Mouse (Mus musculus) liver, embryonic 16.5 days (tissue): ENCODE data around the gene Slain2. TPM values are rescaled to one million over a fixed set of nuclear protein-coding genes. Genes with fewer than 3 reads are reported as not detected.
A peak's percentile ranks its signal among the peaks of the same experiment; 100 is the strongest.
"Not testable (repeated sequence)": the region's sequence is repeated elsewhere in the genome, so short reads cannot be mapped to it uniquely, and the experiment has no call there.

ENCODE experiments used
- ATAC-seq: fragments of 200-750 bp; cut with Nextera tagmentation; 2 replicates; pipeline ENCODE4 v1.8.0; 2017; ENCODE audit warnings: low read depth, mild to moderate bottlenecking, moderate number of reproducible peaks, moderate library complexity
- H3K27ac ChIP-seq: fragments of 300-500 bp; sonication (generic); 2 replicates; pipeline ENCODE4 v1.5.1; 2014; ENCODE audit warnings: mild to moderate bottlenecking, low read length
- H3K27me3 ChIP-seq: fragments of 300-500 bp; sonication (generic); 2 replicates; pipeline ENCODE4 v1.6.1; 2014; ENCODE audit warnings: low read depth, low read length, mixed read lengths; ENCODE audit not compliant: control insufficient read depth, insufficient read depth
- H3K36me3 ChIP-seq: fragments of 300-500 bp; sonication (generic); 2 replicates; pipeline ENCODE4 v1.6.1; 2014; ENCODE audit warnings: mild to moderate bottlenecking; ENCODE audit not compliant: control insufficient read depth, insufficient read depth
- H3K4me1 ChIP-seq: fragments of 300-500 bp; sonication (generic); 2 replicates; pipeline ENCODE4 v1.6.1; 2014; ENCODE audit warnings: low read depth, low read length, mixed read lengths; ENCODE audit not compliant: control insufficient read depth
- H3K4me2 ChIP-seq: fragments of 300-500 bp; sonication (generic); 2 replicates; pipeline ENCODE4 v1.6.1; 2014; ENCODE audit warnings: low read depth, low read length, mixed read lengths
- H3K4me3 ChIP-seq: fragments of 300-500 bp; sonication (generic); 2 replicates; pipeline ENCODE4 v1.5.1; 2014; ENCODE audit warnings: low read depth, mild to moderate bottlenecking, low read length
- H3K9ac ChIP-seq: fragments of 300-500 bp; sonication (generic); 2 replicates; pipeline ENCODE4 v1.6.1; 2014; ENCODE audit warnings: low read depth, low read length
- H3K9me3 ChIP-seq: fragments of 300-500 bp; sonication (generic); replicated peaks from 2 replicates; pipeline ENCODE4 v1.6.1; 2016; ENCODE audit warnings: low read length; ENCODE audit not compliant: control insufficient read depth
- WGBS: fragments of 180-500 bp; shearing (Covaris S2); extraction: QIAGEN DNeasy Blood & Tissue Kit; methylation state at CpG from one replicate; pipeline ENCODE4 v1.1.7; 2014; ENCODE audit not compliant: insufficient replicate concordance; 5-methylcytosine and 5-hydroxymethylcytosine counted together
- polyA plus RNA-seq: library from polyadenylated mRNA; unstranded; fragments of >200 nt; fragmentation: Nextera tagmentation; extraction: Ambion mirVana; gene quantifications from 2 replicates; pipeline ENCODE4 v1.2.1, GENCODE M21; 2015

Gene Slain2
- polyA plus RNA-seq, 1 experiment from 2014 or later, result 3.2 TPM

DNA sequence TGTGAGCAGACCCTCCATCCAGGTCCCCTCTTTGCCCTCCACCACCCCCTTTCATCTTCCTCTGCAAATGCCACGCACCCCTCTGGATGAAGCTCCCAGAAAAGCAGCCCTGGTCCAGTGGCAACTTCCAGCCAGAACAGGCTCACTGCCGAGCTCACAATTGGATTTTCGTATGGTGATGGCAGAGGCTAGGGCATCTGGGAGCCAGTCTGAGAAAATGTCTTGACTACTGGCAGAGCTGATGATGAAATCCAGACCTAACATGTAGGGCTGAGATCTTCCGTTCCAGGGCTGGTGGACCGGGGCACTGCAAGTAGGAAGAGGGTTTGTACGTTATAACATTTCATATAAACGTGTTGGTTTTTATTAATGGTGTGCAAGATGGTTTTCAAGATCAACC is 73.7 kb downstream of the Slain2 start:
- no peaks in the 10 kb centered on the region for H3K9me3 ChIP-seq
- H3K27ac ChIP-seq, result no peak overlapping the region
- no peaks in the 10 kb centered on the region for H3K4me1 ChIP-seq
- H3K27me3 ChIP-seq, result no peaks in the 10 kb centered on the region
- no peak overlapping the region for H3K4me2 ChIP-seq
- no peak overlapping the region for H3K9ac ChIP-seq
- WGBS, result 70% methylated on average over 7 of the region's 7 CpGs
- no peak overlapping the region for H3K4me3 ChIP-seq
- no peak for ATAC-seq
- H3K36me3 ChIP-seq, result no peaks in the 10 kb centered on the region

GRCm38 (mm10) chr5:72989756-72990155 is 75.7 kb downstream of the Slain2 start:
- H3K27me3 ChIP-seq, result no peaks in the 10 kb centered on the region
- H3K4me1 ChIP-seq, result no peaks in the 10 kb centered on the region
- no peaks in the 10 kb centered on the region for H3K36me3 ChIP-seq
- no peaks in the 10 kb centered on the region for H3K9me3 ChIP-seq
- H3K4me3 ChIP-seq, result no peak overlapping the region
- no peak for ATAC-seq
- WGBS, result 67% methylated on average over 8 of the region's 8 CpGs
- no peak overlapping the region for H3K4me2 ChIP-seq
- H3K9ac ChIP-seq, result no peak overlapping the region
- H3K27ac ChIP-seq, result no peak overlapping the region

DNA sequence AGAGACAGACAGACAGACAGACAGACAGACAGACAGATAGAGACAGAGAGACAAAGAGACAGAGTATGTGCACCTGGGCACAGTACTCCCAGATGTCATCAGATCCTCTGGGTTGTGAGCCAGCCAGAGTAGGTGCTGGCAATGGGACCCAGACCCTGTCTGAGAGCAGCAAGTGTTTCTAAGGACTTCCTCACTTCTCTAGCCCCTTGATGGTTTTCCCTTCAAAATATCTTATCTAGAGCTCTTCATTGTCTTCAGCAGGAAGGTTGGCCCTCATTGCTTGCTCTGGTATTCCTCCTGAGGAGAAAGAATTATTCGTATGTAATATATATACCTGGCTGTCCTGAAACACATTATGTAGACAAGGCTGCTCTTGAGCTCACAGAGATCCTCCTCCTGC is 78.4 kb downstream of the Slain2 start:
- Histone ChIP-seq H3K4me2 (no peak overlapping the region), H3K9me3 (no peaks in the 10 kb centered on the region), H3K27me3 (no peaks in the 10 kb centered on the region), H3K36me3 (no peaks in the 10 kb centered on the region), H3K27ac (no peak overlapping the region), H3K4me1 (no peaks in the 10 kb centered on the region), H3K4me3 (no peak overlapping the region), H3K9ac (no peak overlapping the region)
- WGBS, result 50% methylated on average over 1 of the region's 1 CpGs
- ATAC-seq, result no peak

- H3K27ac ChIP-seq, result no peak overlapping the region
- no peaks in the 10 kb centered on the region for H3K4me1 ChIP-seq
- no peaks in the 10 kb centered on the region for H3K9me3 ChIP-seq
- H3K9ac ChIP-seq, result no peak overlapping the region
- no peaks in the 10 kb centered on the region for H3K36me3 ChIP-seq
- WGBS, result 58% methylated on average over 8 of the region's 8 CpGs
- H3K27me3 ChIP-seq, result no peaks in the 10 kb centered on the region
- ATAC-seq, result no peak
- H3K4me2 ChIP-seq, result no peak overlapping the region
- H3K4me3 ChIP-seq, result no peak overlapping the region
Observed at GRCm38 (mm10) chr5:72994424-72994823, 80.3 kb downstream of the Slain2 start.

GRCm38 (mm10) chr5:72994928-72995327 is 80.8 kb downstream of the Slain2 start:
- no peaks in the 10 kb centered on the region for H3K9me3 ChIP-seq
- H3K27me3 ChIP-seq, result no peaks in the 10 kb centered on the region
- no peak overlapping the region for H3K4me2 ChIP-seq
- H3K36me3 ChIP-seq, result no peaks in the 10 kb centered on the region
- H3K9ac ChIP-seq, result no peak overlapping the region
- no peak overlapping the region for H3K4me3 ChIP-seq
- 54% methylated on average over 2 of the region's 2 CpGs for WGBS
- ATAC-seq, result no peak
- no peaks in the 10 kb centered on the region for H3K4me1 ChIP-seq
- H3K27ac ChIP-seq, result no peak overlapping the region

DNA sequence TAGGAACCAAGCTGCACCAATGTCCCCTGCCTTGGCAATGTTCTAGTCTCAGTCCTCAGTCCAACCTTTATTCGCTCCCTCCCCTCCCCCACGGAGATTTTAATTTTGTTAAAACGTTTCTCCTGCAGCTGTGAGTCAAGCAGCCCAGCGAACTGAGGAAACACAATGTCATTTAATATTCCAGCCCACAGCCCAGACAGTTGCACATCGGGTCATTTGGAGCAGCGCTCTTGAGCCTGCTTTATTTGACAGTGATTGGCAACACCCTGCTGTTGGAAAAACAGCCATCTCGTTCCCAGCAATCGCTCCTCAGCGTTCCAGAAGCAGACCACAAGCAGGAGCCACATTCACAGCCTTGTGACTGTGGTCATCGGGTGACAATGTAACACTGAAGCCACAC is 81.3 kb downstream of the Slain2 start:
- no peaks in the 10 kb centered on the region for H3K9me3 ChIP-seq
- H3K27ac ChIP-seq, result no peak overlapping the region
- no peaks in the 10 kb centered on the region for H3K36me3 ChIP-seq
- no peak overlapping the region for H3K4me3 ChIP-seq
- H3K9ac ChIP-seq, result no peak overlapping the region
- H3K4me1 ChIP-seq, result no peaks in the 10 kb centered on the region
- no peaks in the 10 kb centered on the region for H3K27me3 ChIP-seq
- WGBS, result 56% methylated on average over 10 of the region's 10 CpGs
- H3K4me2 ChIP-seq, result no peak overlapping the region
- no peak for ATAC-seq

DNA sequence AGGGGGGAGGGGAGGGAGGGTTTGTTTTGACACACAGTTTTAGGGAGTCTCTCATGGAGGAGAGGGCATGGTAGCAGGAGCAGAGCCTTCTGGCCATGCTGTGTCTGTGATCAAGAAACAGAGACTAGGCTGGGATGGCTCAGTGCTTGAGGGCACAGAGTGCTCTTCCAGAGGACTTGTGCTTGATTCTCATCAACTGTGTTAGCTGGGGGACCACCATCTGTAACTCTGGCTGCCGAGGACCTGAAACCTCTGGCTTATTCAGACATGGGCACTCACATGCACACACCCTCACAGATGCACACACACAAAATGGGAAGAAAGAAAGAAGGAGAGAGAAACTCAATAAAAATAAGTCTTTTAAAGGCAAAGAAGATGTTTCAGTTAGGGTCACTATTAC is 84.4 kb downstream of the Slain2 start:
- not testable (repeated sequence) for ATAC-seq, H3K4me3 ChIP-seq, H3K4me2 ChIP-seq, H3K27ac ChIP-seq, H3K9me3 ChIP-seq, H3K4me1 ChIP-seq, H3K9ac ChIP-seq, H3K27me3 ChIP-seq, H3K36me3 ChIP-seq
- WGBS, result 54% methylated on average over 1 of the region's 1 CpGs

DNA sequence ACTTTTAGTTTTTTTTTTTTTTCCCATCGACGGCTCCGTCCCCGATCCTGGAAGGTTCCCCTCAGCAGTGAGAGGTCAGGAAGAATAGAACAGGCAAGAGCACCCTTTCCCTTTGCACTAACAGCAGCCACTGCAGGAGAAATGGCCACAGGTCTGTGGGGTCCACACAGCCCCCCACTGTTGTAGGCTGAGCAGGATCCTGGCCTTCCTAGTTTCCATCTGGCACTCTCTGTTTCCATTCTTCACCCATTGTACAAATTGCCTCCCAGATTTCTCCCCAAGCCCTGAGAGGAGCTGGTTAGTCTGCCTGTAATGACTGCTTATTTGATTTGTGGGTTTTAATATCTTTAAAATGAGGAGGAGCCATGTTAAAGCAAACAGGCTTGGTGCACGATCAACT is 89.9 kb downstream of the Slain2 start:
- Histone ChIP-seq H3K4me3 (no peak overlapping the region), H3K4me1 (no peaks in the 10 kb centered on the region), H3K4me2 (no peak overlapping the region), H3K9me3 (no peaks in the 10 kb centered on the region), H3K9ac (no peak overlapping the region), H3K27ac (no peak overlapping the region), H3K27me3 (peaks cover 28% of the 10 kb centered on the region), H3K36me3 (no peaks in the 10 kb centered on the region)
- no peak for ATAC-seq
- WGBS, result 78% methylated on average over 5 of the region's 5 CpGs

DNA sequence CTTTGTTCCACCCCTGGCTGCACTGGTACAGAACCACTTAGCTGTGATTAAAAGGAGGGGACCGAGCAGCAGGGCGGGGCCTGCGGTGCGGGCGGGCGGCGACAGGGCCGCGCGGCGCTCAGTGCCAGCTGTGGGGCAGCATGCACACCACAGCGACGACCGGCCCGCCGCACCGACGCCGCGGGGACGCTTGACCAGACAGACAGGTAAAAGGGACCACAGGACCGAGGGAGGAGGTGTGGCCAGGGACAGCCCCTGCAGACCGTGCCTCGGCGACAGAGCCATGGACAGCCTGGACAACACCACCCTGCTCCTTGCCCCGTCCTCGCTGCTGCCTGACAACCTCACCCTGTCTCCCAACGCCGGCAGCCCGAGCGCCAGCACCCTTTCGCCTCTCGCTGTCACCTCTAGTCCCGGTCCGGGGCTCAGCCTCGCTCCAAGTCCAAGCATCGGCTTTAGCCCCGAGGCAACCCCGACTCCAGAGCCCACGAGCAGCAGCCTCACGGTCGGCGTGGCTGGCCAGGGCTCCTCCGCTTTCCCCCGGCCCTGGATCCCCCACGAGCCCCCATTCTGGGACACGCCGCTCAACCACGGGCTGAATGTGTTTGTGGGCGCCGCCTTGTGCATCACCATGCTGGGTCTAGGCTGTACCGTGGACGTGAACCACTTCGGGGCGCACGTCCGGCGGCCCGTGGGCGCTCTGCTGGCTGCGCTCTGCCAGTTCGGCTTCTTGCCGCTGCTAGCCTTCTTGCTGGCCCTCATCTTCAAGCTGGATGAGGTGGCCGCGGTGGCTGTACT is 92.9 kb downstream of the Slain2 start, which contains the start of gene Slc10a4:
TSS of gene Slc10a4 (plus strand) at position 100 of the 798 bp plus-strand sequence.
- Histone ChIP-seq H3K27ac (no peak within 1 kb of the TSS), H3K4me1 (no peaks in the 10 kb centered on the region), H3K9ac (no peak within 1 kb of the TSS), H3K27me3 (peaks cover 28% of the 10 kb centered on the region), H3K4me3 (peak within 1 kb of the TSS; percentile 23), H3K9me3 (no peaks in the 10 kb centered on the region), H3K36me3 (no peaks in the 10 kb centered on the region), H3K4me2 (peak within 1 kb of the TSS; percentile 35)
- ATAC-seq, result no peak
- 8% methylated on average over 62 of the region's 65 CpGs for WGBS
